Mouse (Mus musculus) stomach, postnatal 0 days (tissue): ENCODE data around the gene Mettl21e.

Source experiments
- CTCF ChIP-seq: IDR thresholded peaks from 2 replicates; pipeline ENCODE4 v1.5.1; 2016; ENCODE audit warnings: antibody characterized with exemption, low read depth, mild to moderate bottlenecking, moderate library complexity
- EP300 ChIP-seq: optimal IDR thresholded peaks from 2 replicates; pipeline ENCODE3; 2016; ENCODE audit warnings: antibody characterized with exemption

DNA sequence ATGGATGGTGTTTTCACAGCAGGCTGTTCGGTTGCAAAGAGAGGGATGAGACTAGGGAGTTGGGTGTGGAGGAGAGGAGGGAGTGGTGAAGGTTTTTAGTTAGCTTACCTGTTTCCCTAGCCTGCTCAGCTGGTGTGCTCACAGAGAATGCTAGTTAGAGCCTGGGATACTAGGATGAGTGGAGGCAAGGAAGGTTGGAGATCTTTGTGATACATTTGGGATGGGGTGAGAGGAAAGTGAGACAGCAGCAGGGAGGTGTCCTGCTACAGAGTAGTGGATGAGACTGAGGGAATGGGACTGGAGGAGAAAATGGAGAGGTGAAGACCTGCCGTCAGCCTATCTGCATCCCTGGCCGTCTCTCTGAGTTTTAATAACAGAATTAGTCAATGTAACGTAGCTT, 46.1 kb downstream of the Mettl21e start:
- TF ChIP-seq CTCF (no peak), EP300 (no peak)
